Mouse (Mus musculus) right cerebral cortex, postnatal 36 days (tissue): ENCODE measurements at regions not wholly inside any gene's neighbourhood (a gene's known extent, or its start where the extent isn't known, plus 50 kb on each side); places are given as distances from the start of the nearest gene placed in this dataset.

Source experiments
- DNase-seq, 2 experiments: peaks; one replicate each; pipeline ENCODE4 v3.0.0; 2022; ENCODE audit warnings: low spot score in 2 of 2, mixed read lengths in 1 of 2

DNA sequence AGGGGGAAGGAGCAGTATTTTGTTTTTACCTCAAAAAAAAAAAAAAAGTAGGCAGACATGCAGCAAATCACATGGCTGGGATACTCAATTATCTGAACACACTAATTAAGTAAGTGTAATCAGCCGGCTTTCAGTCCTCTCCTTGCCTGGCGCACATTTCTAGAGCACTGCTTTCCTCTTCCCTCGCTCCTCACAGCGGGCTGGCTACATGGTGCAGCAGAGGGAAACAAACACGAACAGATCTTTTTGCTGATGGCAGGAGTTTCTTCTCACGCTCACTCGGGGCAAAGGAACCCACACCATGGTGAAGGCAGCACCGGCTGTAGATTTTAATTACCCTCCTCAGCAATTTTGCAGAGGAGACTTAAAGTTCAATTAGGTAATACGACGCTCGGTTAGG lies 169.7 kb upstream of the Azi2 start:
- DNase-seq: no peak

DNA sequence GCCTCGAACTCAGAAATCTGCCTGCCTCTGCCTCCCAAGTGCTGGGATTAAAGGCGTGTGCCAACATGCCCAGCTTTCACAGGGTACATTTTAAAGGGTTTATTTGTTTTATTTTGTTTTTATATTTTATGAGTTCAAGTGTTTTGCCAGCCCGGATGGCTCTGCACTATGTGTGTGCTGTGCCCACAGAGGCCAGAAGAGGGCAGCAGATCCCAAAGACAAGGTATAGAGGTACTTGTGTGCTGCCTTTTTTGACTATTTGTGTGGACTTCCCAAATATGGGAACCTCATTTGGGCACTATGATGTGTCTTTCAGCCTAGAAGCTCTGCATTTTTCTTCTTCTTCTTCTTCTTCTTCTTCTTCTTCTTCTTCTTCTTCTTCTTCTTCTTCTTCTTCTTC lies 176.4 kb upstream of the Azi2 start:
- no peak for DNase-seq

DNA sequence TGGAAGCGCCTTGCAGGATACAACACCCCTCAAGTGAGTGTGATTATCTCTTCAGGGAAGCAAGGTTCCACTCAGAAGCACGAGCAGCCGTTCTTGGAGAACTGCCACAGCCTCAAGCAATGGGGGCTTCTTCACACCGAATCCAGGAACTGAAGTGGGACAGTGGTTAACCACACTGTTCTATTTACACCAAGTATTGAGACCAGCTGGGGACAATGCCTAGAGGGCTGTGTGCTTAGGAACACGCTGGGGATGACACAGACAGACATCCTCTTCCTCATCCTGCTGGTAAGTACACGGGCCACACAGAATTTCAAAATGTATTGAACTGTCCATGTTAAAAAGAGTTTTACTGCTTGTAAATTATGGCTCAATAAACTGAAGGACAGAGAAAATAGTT lies 177.0 kb upstream of the Azi2 start:
- no peak for DNase-seq

DNA sequence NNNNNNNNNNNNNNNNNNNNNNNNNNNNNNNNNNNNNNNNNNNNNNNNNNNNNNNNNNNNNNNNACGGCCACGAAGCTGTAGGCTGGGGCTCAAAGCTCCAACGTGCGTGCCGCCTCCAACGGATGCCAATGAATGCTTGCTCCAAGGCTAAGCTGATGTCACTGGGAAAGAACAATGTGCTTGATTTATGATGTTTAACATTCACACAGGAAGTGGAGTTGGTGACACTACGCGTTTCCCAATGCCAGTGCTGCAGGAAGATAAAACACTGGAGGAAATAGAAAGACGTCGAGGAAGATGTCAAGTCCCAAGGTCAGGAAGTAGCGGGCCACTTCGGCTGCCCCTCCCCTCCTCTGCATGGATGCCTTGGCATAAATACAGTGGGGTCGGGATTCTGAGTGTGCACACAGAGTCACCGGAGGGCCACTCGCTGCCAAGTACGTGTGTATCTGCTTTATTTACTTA lies 180.7 kb upstream of the Azi2 start:
- DNase-seq: no peak

DNA sequence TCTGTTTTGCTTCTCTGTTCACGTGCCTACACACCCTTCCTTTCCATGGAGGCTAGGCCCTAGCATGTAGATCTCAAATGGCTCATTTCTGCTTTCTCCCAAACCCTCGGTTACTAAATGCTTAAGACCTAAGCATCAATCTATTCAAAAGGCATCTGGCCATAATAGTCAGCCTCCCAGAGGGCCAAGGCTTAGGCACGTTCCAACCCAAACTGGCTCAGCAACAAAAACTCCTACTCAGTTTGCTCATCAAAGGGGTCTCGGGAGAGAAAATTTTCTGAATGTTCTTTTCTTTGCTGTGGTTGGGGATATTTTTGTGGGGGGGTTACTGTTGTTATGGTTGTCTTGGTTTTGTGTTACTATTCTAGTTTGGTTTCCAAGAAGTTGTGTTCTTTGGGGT lies 196.8 kb upstream of the Azi2 start:
- DNase-seq: no peak

DNA sequence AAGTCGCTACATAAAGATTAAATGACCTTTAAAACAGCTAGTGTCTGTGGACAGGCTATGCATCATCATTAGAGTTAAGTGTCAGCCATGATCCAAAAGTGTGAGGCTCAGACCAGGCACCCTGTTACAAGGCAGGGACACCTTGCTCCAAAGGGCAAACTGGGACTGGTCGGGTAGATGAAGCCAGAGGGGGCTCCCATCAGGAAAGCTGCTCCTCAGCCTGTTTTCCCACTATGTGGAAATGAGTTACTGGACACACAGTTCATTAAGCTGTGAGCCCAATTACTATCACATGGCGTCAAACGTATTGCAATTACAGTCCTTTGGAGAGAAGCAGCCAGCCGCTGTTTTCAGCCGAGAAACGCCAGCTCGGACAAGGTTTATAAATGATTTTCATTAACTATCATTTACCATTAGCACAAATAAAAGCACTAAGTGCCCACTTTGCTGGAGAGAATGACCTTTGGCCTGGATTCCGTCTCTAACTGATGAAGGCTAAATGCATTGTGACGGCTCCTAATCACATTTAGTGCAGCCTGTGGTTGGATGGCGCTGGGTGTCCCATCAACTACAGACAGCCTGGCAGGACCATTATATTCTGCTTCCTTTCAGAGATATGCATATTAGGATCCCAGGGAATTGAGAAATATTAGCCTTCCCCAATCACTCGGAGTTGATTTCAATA lies 203.5 kb upstream of the Azi2 start:
- no peak for DNase-seq

DNA sequence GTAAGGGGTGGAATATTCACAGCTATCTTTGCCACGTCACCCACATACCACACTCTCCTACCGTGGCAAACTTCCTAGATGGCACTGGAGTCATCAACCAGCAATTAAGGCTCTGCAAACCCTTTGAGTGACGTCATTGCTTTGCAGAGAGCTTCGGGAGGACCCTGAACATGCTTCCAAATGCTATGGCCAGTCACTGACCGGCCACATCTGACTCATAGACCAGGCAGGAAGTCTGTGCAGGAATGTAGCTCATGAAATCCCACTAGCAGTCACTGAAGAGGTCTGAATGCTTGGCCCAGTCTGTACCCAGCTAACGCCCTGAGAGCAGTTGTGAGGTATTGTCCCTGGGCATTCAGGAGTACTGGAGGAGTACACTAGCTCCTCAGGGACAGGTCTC lies 203.9 kb upstream of the Rbms3 start:
- DNase-seq: no peak

DNA sequence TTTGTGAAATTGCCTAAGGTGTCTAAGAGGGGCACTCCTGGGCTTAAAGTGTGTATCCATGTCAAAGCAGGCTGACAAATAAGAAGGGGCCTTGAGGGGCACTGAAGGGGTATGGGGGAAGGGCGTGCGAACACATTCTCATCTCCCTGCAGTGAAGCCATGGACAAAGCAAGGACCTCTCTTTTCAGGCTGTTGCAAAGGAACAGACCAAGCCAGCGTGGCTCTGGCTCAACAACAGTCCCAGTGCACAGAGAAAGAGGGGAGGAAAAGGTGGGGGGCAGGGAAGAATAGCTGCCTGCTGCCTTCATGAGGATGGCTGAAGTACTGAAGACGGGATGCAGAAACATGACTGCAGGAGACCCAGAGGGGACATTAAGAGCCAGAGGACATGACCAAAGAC lies 184.9 kb upstream of the Rbms3 start:
- no peak for DNase-seq

DNA sequence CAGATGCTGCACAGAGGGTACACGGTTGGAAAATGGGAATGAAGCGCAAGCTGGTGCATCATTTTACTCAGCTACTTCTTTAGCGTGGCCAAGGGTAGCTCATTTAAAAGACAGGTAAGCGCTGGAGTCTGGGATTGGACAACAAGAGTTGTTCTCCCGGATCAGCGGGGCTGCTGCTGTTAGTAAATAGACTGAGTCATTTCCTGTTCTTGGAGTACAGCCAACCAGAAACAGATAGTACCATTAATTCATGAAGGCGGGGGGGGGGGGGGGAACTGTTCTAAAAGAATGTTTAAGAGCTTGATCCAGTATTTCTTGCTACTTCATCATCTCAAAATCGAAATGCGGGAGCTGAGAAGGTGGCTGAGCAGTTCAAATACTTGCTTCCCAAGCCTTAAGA lies 183.5 kb upstream of the Rbms3 start:
- DNase-seq: no peak

DNA sequence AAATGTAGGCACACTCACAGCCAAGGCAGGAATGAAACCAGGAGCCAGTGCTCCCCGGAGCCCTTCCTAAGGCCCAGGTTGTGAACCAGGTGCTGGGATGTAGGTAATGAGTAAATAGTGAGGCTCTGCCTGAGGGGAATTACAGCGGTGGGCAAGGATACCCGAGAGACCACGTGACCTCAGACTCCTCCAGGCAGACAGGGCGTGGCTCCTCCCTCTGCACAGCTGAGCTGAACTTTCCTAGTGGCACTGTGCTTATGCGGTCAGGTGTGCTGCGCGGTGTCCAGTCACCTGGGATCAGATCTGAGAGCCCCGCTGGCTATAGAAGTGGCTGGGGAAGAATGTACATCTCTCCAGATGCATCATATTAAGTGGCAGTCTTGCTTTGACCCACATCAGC lies 176.1 kb upstream of the Rbms3 start:
- DNase-seq: no peak

DNA sequence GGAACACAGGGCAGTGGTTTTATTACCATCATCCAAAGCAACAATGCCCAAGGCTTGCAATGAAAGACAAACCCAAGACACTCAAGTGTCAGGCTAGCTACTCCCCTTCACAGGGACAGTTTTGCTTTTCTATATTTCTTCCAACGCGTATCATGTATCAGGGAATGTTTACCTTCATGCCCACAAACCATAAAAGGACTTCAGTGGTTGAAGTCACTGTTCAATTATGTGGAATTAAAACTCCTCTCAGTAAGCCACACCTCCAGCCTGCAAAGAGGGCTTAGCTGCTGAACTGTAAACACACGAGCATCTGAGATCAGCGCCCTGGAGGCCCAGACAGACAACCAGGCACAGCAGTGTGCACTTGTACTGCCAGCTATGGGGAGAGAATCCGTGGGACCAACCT lies 154.5 kb upstream of the Rbms3 start:
- DNase-seq: no peak

DNA sequence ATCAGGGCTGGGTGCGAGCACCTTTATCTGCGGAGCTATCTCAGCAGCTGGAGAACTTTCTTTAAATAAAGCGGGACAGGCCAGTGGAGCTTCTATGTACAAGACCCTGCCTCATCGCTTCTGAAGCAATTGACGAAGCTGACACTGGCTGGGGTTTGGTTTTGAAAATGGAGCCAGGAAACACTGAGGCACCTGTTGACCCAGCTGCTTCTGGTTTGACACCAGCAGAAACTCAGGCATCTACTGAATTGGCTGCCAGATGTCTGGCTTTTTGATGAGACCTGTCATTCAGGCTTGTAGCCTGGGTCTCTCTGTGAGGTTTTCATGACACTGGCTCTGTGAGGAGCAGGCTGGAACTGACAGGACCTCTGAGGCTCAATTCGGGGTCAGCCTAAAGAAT lies 124.9 kb upstream of the Rbms3 start:
- no peak for DNase-seq

DNA sequence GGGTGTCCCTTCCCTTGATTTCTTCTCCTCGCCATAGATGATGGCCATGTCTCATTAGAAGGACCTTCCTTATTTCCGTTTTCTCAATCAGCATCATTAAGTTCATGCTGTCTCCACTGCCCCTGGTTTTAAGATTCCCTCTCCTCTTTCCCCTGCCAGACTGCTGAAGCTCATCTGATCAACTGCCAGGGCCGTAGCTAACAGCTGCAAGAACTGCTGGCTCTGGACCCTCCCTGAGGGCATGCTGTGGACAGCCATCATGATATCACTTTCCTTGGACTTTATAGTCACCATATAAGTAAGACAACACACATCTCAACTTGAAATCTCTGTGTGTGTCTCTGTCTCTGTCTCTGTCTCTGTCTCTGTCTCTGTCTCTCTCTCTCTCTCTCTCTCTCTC lies 123.8 kb upstream of the Rbms3 start:
- DNase-seq: no peak

DNA sequence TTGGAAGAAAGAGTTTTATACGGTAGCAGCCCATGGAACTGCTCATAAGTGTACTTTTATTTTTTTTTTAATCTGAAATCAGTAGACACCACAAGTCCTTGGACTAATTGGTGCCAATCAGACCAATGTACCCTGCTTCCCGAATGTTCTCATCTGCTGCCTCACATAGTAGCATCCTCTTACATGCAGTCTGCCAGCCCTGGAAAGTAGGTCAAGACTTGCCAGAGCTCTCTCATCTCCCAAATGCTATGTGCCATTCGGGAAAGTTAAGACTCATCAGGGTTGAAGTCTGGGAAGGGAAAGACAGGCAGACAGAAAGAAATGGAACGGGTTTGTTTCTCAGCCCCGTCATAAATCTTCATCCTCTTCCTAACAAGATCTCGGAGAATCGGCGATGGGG lies 115.2 kb upstream of the Rbms3 start:
- DNase-seq: no peak

DNA sequence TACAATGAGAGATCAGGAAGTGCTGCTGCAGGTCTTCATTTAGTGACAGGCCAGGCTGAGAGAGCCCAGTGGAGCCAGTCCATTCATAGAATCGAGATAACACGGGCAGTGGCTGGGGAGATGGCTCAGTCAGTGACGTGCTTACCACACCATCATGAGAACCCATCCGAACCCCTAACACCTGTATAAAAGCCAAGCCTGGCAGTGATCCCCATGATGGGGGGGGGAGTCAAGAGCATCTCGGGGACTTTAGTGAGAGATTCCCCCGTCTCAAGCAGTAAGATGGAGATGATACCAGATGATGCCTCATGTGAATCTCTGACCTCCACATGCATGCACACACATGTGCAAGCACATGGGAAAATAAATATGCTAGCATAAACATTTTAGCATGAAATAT lies 99.7 kb upstream of the Rbms3 start:
- DNase-seq: no peak

DNA sequence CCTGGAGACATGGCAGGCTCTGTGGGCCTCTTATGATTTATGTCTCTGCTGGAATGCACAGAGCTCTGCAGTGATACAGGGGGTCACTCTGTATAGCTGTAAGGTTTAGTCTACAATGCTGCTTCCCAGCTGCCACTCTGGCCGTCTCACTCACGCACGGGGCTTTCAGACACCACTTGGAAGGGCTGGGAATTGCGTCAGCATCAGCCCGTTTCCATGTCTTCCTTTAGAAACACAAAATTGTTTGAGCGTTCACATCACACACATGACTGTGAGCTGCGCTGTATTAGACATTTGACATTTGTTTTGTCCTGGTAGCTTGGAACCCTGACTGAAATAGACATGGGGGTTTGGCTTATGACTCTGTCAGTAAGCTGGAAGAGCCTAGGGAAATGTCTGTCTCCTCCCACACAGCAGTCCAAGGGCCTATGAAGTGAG lies 90.5 kb upstream of the Rbms3 start:
- no peak for DNase-seq

DNA sequence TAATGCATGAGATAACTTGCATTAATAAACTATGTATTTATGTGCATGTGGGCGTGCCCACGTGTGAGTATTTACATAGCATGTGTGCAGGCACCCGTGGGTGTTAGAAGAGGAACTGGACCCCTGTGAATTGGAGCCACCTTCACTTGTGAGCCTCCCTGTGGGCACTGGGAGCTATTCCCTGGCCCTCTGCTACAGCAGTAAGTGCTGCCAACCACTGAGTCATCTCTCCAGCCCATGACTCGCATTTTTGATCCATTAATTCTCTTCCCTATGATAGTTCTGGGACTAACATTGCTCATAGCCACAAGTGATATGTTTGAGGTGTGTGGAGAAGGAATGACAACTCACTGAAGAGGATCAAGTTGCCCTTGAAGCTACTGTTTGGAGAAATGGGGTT lies 87.6 kb upstream of the Rbms3 start:
- DNase-seq: no peak

DNA sequence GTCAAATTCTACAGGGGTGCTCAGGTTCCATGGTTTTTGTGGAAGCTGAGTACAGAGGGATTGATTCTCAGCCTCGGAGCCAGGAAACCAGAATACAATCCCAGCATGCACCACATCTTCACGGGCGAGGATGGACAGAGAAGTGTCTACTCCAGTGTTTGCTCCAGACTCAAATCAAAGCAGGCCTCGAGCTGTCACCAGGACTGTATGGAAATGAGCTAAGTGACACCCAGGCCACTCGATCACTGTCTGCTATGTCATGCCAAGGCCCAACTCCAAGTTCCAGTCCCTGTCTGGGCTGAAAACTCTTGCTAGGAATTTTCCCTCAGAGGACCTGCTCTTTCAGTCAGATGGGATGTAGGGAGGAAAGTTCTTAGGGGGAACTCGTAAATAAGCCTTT lies 86.8 kb upstream of the Rbms3 start:
- no peak for DNase-seq

DNA sequence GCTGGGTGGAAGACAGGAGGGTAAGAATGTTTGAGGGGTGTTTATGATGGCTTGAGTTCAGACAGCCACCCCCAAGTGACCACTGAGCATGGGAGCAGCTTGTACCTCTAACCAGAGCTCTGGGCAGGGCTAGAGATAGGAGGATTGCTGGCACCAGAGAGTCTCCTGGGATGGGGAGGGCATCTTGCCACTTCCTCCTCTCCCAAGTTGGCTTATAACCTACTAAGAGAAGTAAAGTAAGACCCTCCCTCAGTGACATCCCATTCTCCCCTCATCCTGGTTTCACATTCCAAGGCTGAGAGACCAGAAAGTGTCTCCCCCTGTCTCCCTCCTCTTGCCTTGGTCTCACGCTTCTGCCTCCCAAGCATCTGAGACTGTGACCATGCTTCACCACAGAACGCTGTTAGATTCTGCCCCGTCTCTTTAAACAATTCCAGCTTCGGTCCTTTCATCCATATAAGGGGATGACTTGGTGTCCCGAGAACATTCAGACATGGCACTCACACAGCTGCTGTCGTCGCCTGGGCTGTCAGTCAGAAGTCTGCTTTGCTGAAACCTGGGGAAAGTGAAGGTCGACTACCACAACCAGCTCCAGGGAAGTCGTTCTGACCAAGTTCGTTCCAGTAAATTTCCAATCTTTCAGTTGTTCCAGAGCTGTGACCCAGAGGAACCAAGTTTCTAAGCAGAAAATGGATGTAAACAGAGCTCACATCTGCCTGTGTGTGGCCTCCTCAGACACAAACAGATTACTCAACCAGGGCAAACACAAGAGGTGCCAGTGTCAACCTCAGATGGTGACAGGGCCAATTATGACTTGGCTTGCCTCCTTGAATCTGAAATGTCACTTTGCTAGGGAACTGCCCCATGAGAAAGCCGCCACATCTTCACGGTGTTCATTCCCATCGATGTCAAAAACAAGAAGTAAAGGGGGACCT lies 85.3 kb upstream of the Rbms3 start:
- no peak for DNase-seq

DNA sequence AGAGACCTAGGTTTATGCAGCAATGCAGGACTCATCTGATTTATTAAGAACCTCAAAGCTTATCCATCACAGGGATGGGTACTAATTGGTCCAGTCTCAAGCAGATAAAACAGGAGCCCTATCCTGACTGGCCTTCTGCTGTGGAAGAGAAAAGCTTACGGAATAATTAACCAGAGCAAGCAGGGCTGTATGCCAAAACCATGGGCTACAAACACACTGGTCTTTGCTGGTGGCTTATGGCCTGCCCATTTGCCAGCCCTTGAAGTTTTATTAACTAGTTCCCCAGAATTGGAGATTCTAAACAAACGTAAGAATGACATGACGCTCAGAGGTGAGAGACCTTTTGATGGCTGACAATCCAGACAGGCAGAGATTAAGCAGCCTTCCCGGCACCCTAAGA lies 83.4 kb upstream of the Rbms3 start:
- no peak for DNase-seq

DNA sequence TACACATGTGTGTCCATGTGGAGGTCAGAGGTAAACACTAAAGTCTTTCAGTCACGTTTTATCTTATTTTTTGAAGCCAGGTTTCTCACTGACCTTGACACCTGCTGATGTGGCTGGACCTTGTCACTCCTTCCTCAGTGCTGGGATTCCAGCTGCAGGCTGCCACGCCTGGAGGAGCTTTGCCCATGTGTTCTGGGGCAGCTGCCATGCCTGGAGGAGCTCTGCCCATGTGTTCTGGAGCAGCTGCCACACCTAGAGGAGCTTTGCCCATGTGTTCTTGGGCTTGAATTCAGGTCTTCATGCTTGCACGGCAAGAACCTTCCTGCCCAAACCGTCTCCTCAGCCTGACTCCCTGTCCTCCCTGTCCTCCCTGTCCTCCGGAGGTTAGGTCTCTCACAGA lies 82.1 kb upstream of the Rbms3 start:
- DNase-seq: no peak

DNA sequence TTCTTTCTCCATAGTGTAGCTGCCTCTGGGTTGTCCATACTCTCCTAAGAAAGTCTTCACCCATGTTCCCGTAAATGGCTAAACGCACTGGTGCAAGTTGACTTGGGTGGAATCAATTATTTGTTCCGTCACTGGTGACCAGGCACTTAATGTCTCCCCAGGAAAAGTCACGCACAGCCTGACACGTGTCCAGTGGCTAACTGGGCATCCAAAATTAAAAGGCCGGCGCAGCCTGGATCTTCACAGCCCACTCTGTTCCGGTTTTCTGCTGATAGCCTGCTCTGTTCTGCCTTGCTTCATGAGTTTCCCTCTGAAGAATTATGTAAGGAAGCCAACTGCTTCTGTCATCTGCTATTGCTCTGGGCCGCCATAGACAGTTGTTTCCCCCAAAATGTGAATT lies 81.3 kb upstream of the Rbms3 start:
- no peak for DNase-seq

DNA sequence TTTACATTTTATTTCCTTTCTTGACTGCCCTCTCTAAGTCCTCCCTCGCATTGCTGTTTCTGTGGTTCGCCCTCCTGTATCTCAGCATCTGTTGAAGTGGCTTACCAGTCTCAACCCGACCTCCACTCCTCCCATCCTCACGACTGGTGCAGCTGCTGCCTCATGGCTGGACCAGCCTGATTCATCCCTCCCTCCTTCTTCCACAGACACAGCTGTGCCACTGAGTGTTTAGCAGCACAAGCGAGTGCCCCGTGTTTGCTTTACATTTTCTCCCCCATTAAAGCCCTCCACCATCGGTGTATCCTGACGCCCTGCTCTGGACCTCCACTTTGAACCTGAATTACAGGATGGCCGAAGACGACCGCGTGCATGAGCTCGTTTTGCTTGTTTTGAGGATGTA lies 80.0 kb upstream of the Rbms3 start:
- DNase-seq: no peak
